Mouse (Mus musculus): ENCODE data around the gene Casp6.
A peak's percentile ranks its signal among the peaks of the same experiment; 100 is the strongest.

Casp6 gene

DNA sequence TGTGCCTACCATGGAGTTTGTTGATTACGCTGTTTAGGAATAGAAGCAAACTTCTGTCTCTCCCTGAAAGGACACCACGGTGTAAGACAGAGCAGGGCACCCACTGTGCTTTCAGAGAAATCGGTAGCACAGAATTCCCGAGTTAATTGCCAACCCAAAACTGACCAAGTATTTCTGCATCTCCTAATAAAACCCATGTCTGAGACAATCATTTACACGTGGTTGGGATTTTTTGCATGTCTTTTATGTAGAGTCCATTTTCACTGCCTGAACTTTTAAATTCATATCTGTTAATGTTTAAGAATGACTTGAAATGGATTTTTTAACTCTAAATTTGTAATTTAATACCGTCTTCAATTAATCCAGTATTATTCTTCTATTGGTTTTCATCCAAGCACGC, 22.4 kb downstream of the Casp6 start:
- DNase-seq (ENCODE audit: inconsistent ontology term): no peak

DNA sequence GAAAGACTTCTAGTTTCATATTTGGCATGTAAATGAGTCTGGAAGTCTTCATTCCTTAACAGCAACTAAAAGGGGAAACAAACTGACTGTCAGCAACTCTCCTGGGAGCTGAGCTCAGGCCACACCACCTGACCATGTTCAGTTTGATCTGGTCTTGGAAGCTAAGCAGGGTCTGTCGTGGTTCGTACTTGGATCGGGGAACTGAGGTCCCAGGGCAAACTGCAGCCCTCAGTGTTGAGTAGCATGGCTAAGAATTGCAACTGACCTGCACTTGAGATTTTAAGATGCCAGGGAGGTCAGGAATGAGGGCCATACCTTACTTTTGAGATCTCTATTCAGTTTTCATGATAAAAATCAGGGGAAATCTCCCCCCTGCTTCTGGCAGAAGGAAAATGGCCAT, 24.6 kb downstream of the Casp6 start:
- no peak for DNase-seq (ENCODE audit: inconsistent ontology term)

DNA sequence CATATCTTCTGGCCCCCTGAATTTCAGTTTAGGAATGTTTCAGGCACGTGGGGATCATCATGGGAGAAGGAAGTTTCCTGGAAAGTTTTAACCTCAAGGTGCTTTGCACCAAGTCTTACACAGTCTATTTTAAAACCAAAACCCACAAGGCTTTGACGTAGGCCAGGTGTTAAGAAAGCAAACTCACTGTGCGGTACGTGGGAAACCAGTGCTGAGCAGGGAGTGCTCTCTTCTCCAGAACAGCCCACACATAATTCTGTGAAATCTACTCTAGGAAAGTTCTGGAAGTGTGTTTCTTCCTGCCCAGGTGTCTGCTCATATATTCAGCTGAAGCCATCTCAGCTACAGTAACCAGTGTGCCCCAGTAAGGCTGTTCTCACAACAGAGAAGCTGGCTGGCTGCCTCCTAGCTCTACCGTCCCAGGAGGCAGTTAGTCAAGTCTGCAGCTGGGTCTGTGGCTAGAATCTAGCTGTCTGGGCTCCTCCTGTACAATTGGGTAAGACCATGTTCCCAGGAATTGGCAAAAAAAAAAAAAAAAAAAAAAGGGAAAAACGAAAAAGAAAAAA, 29.1 kb downstream of the Casp6 start:
- no peak for DNase-seq (ENCODE audit: inconsistent ontology term)

GRCm38 (mm10) chr3:129932443-129932842, 31.2 kb downstream of the Casp6 start:
- no peak for DNase-seq (ENCODE audit: inconsistent ontology term)

DNA sequence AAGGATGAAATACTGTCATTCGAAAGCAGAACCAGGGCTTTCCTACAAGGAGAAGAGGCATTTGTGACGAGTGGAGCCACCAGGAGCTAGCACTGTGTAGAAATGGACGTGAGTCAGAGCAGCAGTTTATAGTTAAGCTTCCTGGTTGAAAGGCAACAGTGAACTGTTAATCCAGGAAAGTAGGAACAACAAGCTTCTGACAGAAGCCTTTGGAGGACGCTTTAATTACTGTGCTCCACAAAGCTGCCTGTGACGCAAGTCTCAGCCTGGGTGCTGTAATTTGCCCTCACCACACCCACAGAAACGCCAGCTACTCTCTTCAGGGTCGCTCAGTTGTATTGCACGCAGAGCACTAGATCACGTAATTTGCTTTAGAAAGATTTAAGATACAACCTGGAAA, 35.3 kb downstream of the Casp6 start:
- no peak for DNase-seq (ENCODE audit: inconsistent ontology term)

DNA sequence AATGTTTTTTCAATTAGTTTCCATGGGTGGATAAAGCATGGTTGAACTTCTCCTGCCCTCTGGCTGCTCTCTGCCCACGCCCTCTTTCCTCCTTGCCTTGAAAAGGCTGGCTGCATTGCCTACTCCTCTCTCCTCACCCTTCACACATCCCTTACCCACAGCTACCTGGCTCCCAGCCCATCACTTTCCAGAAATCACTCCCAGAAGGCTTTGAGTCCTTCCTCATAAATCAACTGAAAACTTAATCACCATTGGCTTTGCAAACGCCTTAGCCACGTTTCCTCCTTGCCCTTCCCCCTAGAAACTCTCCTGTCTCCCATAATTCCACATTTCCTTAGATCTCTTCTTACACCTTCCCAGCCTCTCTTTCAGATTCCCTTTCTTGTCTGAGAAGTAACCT, 36.6 kb downstream of the Casp6 start:
- DNase-seq (ENCODE audit: inconsistent ontology term): no peak

DNA sequence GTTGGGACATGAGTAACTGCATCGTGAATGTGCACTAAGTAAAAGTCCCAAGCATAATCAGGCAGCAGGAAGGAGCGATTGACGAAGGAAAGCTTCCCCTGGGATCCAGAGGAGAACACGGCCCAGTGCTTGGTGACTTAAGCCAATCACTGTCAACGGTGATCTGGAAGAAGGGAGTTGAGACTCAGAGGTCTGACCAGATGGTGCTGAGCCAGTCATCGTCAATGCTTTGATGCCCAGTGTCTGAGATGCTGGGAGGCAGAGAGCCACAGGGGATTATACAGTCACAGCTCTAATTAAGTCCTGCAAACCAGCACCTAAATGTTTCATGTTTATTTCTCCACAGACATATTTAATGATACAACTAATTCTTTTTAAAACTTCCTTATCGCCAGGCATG, 37.8 kb downstream of the Casp6 start:
- DNase-seq (ENCODE audit: inconsistent ontology term): no peak

DNA sequence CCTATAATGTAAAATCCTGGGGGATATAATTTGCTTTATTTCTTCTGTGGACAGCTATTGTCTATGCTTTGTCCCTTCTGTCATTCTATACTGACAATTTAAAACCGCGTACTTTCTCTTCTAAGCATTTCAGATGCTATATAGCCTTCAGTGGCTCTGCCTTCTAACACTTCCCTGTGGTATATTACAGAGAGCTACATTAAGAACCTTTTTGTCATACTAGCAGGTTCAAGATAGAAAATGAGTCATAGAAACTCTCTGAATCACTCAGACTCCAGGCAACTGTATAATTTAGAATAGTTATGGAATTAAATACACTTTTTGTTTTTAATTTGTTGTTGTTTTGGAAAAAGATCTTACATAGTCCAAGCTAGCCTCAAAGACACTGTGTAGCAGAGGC, 39.6 kb downstream of the Casp6 start:
- no peak for DNase-seq (ENCODE audit: inconsistent ontology term)

DNA sequence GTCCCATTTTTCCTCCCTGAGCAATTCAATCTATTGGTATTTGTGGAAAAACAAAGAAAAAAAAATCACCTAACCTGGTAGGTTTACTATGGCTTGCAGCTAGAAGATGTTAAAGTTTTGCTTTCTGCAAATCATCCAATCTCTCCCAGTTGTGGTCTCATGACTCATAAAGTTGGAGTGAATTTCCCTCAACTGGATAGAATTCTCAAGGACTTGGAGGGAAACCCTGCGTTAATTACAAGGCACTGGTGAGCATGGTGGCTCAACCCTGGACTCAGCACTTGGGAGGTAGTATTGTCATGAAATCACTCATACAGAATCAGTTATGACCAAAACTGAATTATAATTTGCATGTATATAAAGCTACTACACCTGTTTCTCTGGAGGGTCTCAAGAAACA, 40.1 kb downstream of the Casp6 start:
- DNase-seq (ENCODE audit: inconsistent ontology term): peak; percentile 30

DNA sequence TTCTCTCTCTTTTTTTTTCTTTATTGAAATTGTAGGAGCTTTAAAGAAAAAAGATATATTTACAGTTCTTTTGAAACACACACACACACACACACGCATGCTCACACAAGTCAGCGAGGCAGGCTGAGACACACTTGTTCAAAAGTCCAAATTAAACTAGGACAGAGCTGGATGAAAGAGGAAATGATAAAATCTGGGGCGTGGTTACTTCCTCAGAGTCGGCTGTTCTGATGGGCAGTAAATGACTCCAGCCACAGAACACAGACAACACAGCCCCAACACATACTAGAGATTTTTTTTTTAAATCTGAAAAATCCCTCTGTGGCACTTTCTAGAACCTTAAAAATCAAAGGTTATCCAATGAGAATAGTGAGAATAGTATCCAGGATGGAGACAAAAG, 42.6 kb downstream of the Casp6 start:
- no peak for DNase-seq (ENCODE audit: inconsistent ontology term)

DNA sequence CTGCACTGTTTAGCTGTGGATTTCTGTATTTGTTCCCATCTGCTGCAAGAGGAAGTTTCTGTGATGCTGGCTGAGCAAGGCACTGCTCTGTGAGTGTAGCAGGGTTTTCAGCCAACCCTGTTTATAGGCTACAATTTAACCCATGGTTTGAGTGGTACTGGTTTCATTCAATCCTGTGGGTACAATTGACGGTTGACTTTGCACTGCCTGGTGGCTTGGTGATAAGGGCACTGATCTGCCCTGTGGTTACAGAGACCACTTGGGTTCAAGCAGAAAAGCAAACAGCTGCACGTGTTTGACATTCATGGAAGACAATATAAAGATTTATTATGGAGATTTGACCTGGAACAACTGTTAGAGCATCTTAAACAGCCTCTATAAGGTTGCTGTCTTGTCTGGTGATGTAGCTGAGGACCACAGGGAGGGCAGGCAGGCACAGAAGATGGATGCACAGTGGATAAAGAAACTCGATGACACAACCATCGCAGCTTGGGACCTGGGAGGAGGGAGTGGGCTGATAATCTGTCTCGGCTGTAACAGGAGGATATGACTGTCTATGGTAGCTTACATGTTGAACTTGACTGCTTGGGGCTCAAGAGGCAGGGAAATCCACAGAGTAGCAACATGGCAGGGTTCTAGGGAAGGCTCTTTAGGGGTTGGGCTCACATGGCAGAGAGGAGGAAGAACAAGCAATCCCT, 45.1 kb downstream of the Casp6 start:
- no peak for DNase-seq (ENCODE audit: inconsistent ontology term)

DNA sequence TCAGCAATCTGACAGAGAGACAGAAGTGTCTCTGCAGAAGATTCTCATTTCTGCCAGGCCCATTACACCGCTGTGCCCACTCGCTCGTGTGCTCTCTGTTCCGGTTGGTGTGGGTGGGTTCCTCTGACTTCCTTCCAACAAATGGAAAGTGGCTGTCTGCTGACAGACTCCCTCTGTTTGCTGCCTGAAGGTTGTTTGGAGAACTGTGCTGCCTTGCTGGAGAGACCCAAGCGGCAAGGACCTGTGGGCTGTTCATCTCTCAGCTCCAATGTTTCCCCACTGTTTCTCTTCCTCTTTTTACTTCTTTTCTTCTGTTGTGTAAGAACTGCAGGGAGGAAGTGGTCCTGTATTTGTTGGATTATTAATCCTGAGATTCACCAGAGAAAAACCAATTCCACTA, 47.1 kb downstream of the Casp6 start:
- DNase-seq (ENCODE audit: inconsistent ontology term): no peak

- DNase-seq (ENCODE audit: inconsistent ontology term): no peak
Observed at GRCm38 (mm10) chr3:129949158-129949773, 48.0 kb downstream of the Casp6 start.

GRCm38 (mm10) chr3:129953296-129953695, 52.1 kb downstream of the Casp6 start:
- no peak for DNase-seq (ENCODE audit: inconsistent ontology term)

GRCm38 (mm10) chr3:129962533-129962932, 61.3 kb downstream of the Casp6 start:
- DNase-seq (ENCODE audit: inconsistent ontology term): peak; percentile 27

All from Muller cell, postnatal 12 days (primary cell).